Mouse (Mus musculus) spleen, adult 12 weeks (tissue): ENCODE results near the gene Hacd1.

Source experiments
- DNase-seq: peaks from one replicate; pipeline ENCODE4 v3.0.0; 2022; ENCODE audit warnings: low spot score

Gene Hacd1

GRCm38 (mm10) chr2:14005121-14005520 is 50.8 kb downstream of the Hacd1 start:
- no peak for DNase-seq

GRCm38 (mm10) chr2:13960136-13960535 is 95.8 kb downstream of the Hacd1 start:
- no peak for DNase-seq

GRCm38 (mm10) chr2:13956463-13956862 is 99.5 kb downstream of the Hacd1 start:
- DNase-seq, result no peak

- no peak for DNase-seq
Measured at GRCm38 (mm10) chr2:13938118-13938517, 117.8 kb downstream of the Hacd1 start.

- DNase-seq, result no peak
Measured at GRCm38 (mm10) chr2:13935343-13935742, 120.6 kb downstream of the Hacd1 start.

- no peak for DNase-seq
Measured at GRCm38 (mm10) chr2:13932253-13932652, 123.7 kb downstream of the Hacd1 start.

GRCm38 (mm10) chr2:13930724-13931123 is 125.2 kb downstream of the Hacd1 start:
- DNase-seq, result no peak

- DNase-seq, result no peak
Measured at GRCm38 (mm10) chr2:13888568-13888967, 167.4 kb downstream of the Hacd1 start.

- no peak for DNase-seq
Measured at GRCm38 (mm10) chr2:13857461-13857860, 198.5 kb downstream of the Hacd1 start.

- peak; percentile 8 for DNase-seq
Measured at GRCm38 (mm10) chr2:13855510-13855909, 200.4 kb downstream of the Hacd1 start.

GRCm38 (mm10) chr2:13836310-13836709 is 219.6 kb downstream of the Hacd1 start:
- no peak for DNase-seq

GRCm38 (mm10) chr2:13834989-13835388 is 220.9 kb downstream of the Hacd1 start:
- no peak for DNase-seq

GRCm38 (mm10) chr2:13816645-13817044 is 239.3 kb downstream of the Hacd1 start:
- no peak for DNase-seq

- no peak for DNase-seq
Measured at GRCm38 (mm10) chr2:13808593-13808992, 247.3 kb downstream of the Hacd1 start.

- DNase-seq, result no peak
Measured at GRCm38 (mm10) chr2:13808008-13808407, 247.9 kb downstream of the Hacd1 start.

GRCm38 (mm10) chr2:13806120-13806519 is 249.8 kb downstream of the Hacd1 start:
- no peak for DNase-seq

GRCm38 (mm10) chr2:13800639-13801038 is 255.3 kb downstream of the Hacd1 start:
- no peak for DNase-seq
